Mouse (Mus musculus) midbrain, embryonic 14.5 days (tissue): ENCODE results near the gene Cbfa2t2. TPM values are rescaled to one million over a fixed set of nuclear protein-coding genes. Genes with fewer than 3 reads are reported as not detected.
A peak's percentile ranks its signal among the peaks of the same experiment; 100 is the strongest.

ENCODE experiments used
- ATAC-seq: fragments of 200-750 bp; cut with Nextera tagmentation; 2 replicates; pipeline ENCODE4 v1.8.0; 2017; ENCODE audit warnings: moderate number of reproducible peaks, moderate library complexity; ENCODE audit not compliant: low FRiP score, low TSS enrichment
- DNase-seq: peaks from one replicate; pipeline ENCODE4 v3.0.0-alpha.2; 2015
- H3K27ac ChIP-seq: fragments of 300-500 bp; sonication (generic); replicated peaks from 2 replicates; pipeline ENCODE4 v1.5.1; 2014; ENCODE audit warnings: mild to moderate bottlenecking, low read depth, low read length, moderate library complexity
- H3K27me3 ChIP-seq: fragments of 300-500 bp; sonication (generic); 2 replicates; pipeline ENCODE4 v1.6.1; 2014; ENCODE audit warnings: low read length, control low read depth, mixed read lengths; ENCODE audit not compliant: control insufficient read depth, insufficient read depth
- H3K36me3 ChIP-seq: fragments of 300-500 bp; sonication (generic); 2 replicates; pipeline ENCODE4 v1.6.1; 2014; ENCODE audit warnings: low read length, control low read depth; ENCODE audit not compliant: control insufficient read depth, insufficient read depth
- H3K4me1 ChIP-seq: fragments of 300-500 bp; sonication (generic); 2 replicates; pipeline ENCODE4 v1.6.1; 2014; ENCODE audit warnings: mild to moderate bottlenecking, antibody characterized with exemption, low read length, control low read depth; ENCODE audit not compliant: control insufficient read depth, insufficient read depth
- H3K4me2 ChIP-seq: fragments of 300-500 bp; sonication (generic); 2 replicates; pipeline ENCODE4 v1.6.1; 2014; ENCODE audit warnings: mild to moderate bottlenecking, low read length, moderate library complexity
- H3K4me3 ChIP-seq: fragments of 300-500 bp; sonication (generic); replicated peaks from 2 replicates; pipeline ENCODE4 v1.5.1; 2014; ENCODE audit warnings: low read depth, low read length
- H3K9ac ChIP-seq: fragments of 300-500 bp; sonication (generic); replicated peaks from 2 replicates; pipeline ENCODE4 v1.6.1; 2014; ENCODE audit warnings: mild to moderate bottlenecking, low read length, moderate library complexity
- H3K9me3 ChIP-seq: fragments of 300-500 bp; sonication (generic); 2 replicates; pipeline ENCODE4 v1.6.1; 2016; ENCODE audit warnings: low read length, control low read depth, mixed read lengths; ENCODE audit not compliant: control insufficient read depth
- WGBS: fragments of 180-500 bp; shearing (Covaris S2); extraction: QIAGEN DNeasy Blood & Tissue Kit; methylation state at CpG from one replicate; pipeline ENCODE4 v1.1.7; 2014; 5-methylcytosine and 5-hydroxymethylcytosine counted together
- polyA plus RNA-seq: library from polyadenylated mRNA; unstranded; fragments of >200 nt; fragmentation: Nextera tagmentation; extraction: Ambion mirVana; gene quantifications from 2 replicates; pipeline ENCODE4 v1.2.1, GENCODE M21; 2014

The Cbfa2t2 gene
- polyA plus RNA-seq, 1 experiment from 2014 or later = 65.6 TPM

DNA sequence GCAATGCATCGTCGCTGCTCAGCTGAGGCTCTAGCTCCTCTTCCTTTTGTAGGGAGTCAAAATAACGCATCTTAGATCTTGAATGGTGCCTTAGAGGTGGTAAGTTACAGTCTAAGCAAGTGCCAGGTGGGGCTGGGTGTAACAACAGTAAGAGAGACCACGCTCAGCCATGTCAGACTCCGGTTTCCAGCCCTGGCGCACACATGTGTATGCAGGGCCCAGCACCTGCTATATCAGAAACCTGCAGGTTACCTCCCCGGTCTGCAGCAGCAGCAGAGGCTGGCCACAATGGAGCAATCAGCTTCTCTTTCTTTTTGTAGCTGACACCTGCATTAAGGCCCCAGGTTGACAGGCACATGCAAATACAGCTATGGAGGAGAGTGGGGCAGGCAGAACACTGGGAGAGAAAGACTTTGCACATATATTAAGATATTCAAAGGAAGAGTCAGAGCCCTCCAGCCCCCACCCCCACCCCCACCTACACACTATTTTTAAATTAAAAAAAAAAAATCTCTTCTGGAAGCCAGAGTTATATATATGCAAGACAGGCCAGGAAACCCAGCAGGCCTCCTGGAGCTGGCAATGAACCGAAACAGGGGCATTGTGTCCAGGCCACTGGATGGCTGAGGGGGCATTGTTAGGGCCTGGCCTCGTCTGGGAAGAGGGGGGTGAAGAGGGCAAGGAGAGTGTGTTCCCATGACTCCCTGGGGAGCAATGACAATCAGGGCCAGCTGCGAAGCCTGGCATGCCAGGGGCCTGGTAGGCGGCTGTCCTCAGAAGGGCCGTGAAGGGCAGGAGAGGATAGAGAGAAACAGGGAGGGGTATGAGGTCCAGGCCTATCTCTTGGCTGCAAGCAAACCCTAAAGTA, 140.8 kb downstream of the Cbfa2t2 start:
- H3K4me3 ChIP-seq = no peak overlapping the region
- no peaks in the 10 kb centered on the region for H3K27me3 ChIP-seq
- DNase-seq (peak; percentile 71), ATAC-seq (peak; percentile 82)
- WGBS = 12% methylated on average over 12 of the region's 12 CpGs
- H3K4me2 ChIP-seq = no peak overlapping the region
- no peaks in the 10 kb centered on the region for H3K9me3 ChIP-seq
- no peaks in the 10 kb centered on the region for H3K36me3 ChIP-seq
- no peak overlapping the region; the same call in 1 of the 2 replicates for H3K9ac ChIP-seq
- H3K27ac ChIP-seq = peak overlapping the region; percentile 73
- H3K4me1 ChIP-seq = peaks cover 12% of the 10 kb centered on the region

DNA sequence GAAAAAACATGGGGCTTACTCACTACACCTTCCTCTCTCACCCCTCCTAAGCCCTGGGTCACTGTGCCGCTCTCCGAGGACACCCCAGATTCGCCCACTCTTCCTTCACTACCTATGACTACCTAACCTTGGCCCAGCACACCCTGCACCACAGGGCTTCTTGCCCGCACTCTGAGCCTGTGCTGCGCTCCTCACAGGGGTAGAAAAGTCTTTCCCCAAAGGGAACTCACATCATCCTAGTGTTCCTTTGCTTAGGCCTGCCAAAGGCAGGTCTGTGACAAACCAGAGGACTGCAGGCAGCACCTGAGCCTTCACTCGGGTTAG, 141.4 kb downstream of the Cbfa2t2 start:
- peak overlapping the region; percentile 68 for H3K27ac ChIP-seq

DNA sequence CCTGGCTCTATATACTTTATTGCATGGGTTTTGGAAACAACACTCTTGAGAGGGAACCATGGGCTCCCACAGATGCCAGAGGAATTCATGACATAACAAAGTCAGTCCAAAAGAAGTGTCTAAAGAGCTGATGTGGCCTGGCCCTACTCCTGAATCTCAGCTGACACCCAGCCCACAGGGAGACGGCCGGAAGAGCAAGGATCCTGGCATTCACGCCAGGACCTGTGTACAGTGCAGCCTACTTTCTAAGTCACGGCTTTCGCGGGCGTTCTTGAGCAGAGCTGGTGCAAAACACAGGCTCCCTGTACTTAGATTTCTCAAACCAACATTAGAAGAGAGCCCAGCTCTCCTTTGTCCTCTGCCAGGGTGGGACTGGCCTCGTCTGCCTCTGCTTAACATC, 144.3 kb downstream of the Cbfa2t2 start:
- ATAC-seq (no peak), DNase-seq (no peak)
- H3K4me1 ChIP-seq = peaks cover 20% of the 10 kb centered on the region
- H3K9ac ChIP-seq = no peak overlapping the region
- WGBS = 77% methylated on average over 8 of the region's 8 CpGs
- no peaks in the 10 kb centered on the region for H3K27me3 ChIP-seq
- H3K4me2 ChIP-seq = no peak overlapping the region
- H3K4me3 ChIP-seq = no peak overlapping the region
- H3K27ac ChIP-seq = no peak overlapping the region
- no peaks in the 10 kb centered on the region for H3K9me3 ChIP-seq
- no peaks in the 10 kb centered on the region for H3K36me3 ChIP-seq

More for the DNA sequence above, 141.4 kb downstream of the Cbfa2t2 start:
- Histone ChIP-seq H3K4me3 (no peak overlapping the region), H3K4me1 (peaks cover 12% of the 10 kb centered on the region), H3K9ac (no peak overlapping the region), H3K36me3 (no peaks in the 10 kb centered on the region), H3K9me3 (no peaks in the 10 kb centered on the region), H3K4me2 (no peak overlapping the region), H3K27me3 (no peaks in the 10 kb centered on the region)
- ATAC-seq (peak; percentile 58), DNase-seq (no peak)
- WGBS = 38% methylated on average over 6 of the region's 6 CpGs

DNA sequence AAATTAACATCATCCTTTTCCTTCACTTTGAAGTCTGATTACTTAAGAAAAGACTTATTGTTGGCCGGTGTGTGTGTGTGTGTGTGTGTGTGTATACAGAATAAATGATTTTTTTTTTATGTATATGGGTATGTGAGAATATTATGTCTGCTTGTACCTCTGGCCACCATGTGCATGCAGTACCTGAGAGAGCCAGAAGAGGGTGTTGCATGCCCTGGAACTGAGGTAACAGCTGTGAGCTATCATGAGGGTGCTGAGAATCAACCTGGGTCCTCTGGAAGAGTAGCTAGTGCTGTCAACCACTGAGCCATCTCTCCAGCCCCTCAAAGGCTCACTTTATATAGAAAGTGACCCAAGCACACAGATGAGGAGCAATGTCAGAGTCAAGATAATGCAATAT, 145.1 kb downstream of the Cbfa2t2 start:
- H3K4me1 ChIP-seq = peaks cover 20% of the 10 kb centered on the region
- H3K9ac ChIP-seq = no peak overlapping the region
- no peak overlapping the region for H3K27ac ChIP-seq
- no peak overlapping the region for H3K4me3 ChIP-seq
- no peaks in the 10 kb centered on the region for H3K36me3 ChIP-seq
- DNase-seq (no peak), ATAC-seq (no peak)
- no peaks in the 10 kb centered on the region for H3K9me3 ChIP-seq
- no peak overlapping the region for H3K4me2 ChIP-seq
- WGBS = 93% methylated on average over 1 of the region's 1 CpGs
- no peaks in the 10 kb centered on the region for H3K27me3 ChIP-seq

DNA sequence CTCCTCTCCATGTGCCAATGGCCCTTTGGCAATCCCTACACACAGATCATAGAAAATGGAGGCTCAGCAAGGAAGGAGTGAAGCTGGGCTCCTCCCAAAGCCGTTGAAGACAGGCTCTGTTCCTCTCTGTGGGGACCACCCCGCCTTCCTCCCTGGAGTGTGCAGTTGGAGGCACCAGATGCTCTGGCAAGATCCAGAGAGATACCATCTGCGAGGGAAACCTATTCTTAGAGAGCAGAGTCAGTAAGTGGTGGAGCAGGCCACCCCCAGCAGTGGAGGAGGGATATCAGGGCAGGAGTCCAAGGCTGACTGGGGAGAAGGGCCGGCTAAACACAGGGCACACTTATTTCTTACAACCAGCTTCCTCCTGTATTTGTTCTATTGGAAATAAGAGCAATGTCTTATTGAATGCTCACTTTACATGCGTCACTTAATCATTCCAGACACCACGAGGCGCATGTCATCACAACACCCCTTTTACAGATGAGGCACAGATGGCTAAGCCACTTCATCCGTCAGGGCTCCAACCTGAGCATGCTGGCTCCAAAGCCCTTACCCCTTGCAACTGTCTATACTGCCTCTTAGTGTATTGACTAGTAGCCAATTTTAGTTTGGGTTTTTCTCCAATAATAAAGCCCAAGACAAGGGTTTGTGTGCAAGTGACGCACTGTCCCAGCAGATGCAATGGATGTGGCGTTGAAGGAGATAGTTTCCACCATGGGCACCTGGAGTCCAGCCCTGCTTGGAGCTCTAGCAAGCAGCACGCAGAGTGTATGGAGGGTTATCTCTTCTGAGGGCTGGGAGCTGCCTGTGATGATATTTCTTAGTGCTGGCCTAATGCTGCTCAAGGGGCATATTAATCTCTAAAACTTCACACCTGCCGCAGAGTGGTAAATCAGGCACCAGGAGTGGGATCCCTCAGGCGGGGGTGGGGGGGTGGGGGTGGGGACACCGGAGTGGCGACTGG, 147.9 kb downstream of the Cbfa2t2 start:
- H3K27ac ChIP-seq = peak overlapping the region; percentile 26; the same call in 1 of the 2 replicates
- H3K36me3 ChIP-seq = peaks cover 6% of the 10 kb centered on the region; the same call in 1 of the 2 replicates
- H3K4me3 ChIP-seq = no peak overlapping the region
- no peaks in the 10 kb centered on the region for H3K27me3 ChIP-seq
- no peak overlapping the region for H3K4me2 ChIP-seq
- WGBS = 61% methylated on average over 15 of the region's 15 CpGs
- ATAC-seq = peak; percentile 83
- H3K4me1 ChIP-seq = peaks cover 8% of the 10 kb centered on the region; the same call in 1 of the 2 replicates
- peak; percentile 56 for DNase-seq
- H3K9ac ChIP-seq = no peak overlapping the region
- no peaks in the 10 kb centered on the region for H3K9me3 ChIP-seq

DNA sequence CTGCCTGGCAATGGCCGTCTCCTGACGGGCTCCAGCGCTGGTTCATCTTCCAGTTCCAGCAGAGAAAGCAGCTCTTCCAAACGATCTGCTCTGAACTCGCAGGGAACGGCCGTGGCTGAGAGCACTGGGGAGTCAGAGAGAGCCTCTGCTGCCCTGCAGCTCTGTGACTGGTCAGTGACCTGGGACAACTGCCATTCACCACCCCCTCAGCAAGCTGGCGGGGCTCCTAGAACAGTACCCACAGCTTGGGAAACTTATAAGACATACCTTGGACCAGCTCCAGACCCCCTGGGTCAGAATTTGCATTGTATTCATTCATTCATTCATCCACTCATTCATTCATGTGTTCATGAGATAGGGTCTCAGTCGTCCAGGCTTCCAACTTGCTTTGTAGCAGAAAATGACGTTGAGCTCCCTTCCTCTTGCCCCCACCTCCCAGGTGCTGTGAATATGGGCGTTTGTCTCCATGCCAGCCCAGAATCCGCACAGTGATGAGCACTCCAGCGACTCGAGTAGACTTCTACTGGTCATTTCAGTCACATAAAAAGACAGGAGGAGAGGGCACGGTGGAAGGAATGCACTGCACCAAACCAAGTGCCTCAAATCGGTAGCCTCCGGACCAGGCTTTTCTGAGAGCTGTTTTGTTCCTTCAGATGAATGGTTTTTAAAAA, 148.8 kb downstream of the Cbfa2t2 start:
- H3K4me3 ChIP-seq = no peak overlapping the region
- H3K27ac ChIP-seq = 0 out of 2 replicates have a peak overlapping the region, but pooled peaks have one; percentile 37
- H3K27me3 ChIP-seq = no peaks in the 10 kb centered on the region
- H3K9me3 ChIP-seq = no peaks in the 10 kb centered on the region
- H3K9ac ChIP-seq = no peak overlapping the region
- no peak for ATAC-seq
- peaks cover 8% of the 10 kb centered on the region; the same call in 1 of the 2 replicates for H3K4me1 ChIP-seq
- 70% methylated on average over 17 of the region's 17 CpGs for WGBS
- no peak overlapping the region for H3K4me2 ChIP-seq
- peaks cover 6% of the 10 kb centered on the region; the same call in 1 of the 2 replicates for H3K36me3 ChIP-seq
- DNase-seq = no peak

DNA sequence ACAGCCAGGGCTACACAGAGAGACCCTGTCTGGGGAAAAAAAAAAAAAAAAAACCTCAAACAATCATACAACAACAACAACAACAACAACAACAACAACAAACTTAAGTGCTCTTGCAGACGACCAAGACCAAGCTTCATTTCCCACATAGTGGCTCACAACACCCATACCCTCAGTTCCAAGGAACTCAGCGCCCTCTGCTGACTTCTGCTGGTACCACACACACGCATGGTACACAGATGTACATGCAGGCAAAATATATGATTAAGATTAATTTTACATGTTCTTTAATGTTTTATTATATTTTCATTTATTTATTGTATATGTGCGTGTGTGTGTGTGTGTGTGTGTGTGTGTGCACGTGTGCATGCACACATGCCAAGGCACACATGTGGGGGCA, 150.1 kb downstream of the Cbfa2t2 start:
- ATAC-seq (no peak), DNase-seq (peak; percentile 42)
- Histone ChIP-seq H3K27me3 (no peaks in the 10 kb centered on the region), H3K4me2 (no peak overlapping the region), H3K27ac (no peak overlapping the region), H3K36me3 (peaks cover 6% of the 10 kb centered on the region; the same call in 1 of the 2 replicates), H3K4me3 (no peak overlapping the region), H3K9ac (no peak overlapping the region), H3K9me3 (no peaks in the 10 kb centered on the region), H3K4me1 (peaks cover 8% of the 10 kb centered on the region; the same call in 1 of the 2 replicates)
- 78% methylated on average over 5 of the region's 5 CpGs for WGBS
